Mouse (Mus musculus): ENCODE measurements at regions not wholly inside any gene's neighbourhood (a gene's known extent, or its start where the extent isn't known, plus 50 kb on each side); places are given as distances from the start of the nearest gene placed in this dataset.
"Not testable (repeated sequence)": the region's sequence is repeated elsewhere in the genome, so short reads cannot be mapped to it uniquely, and the experiment has no call there.

GRCm38 (mm10) chr5:148691486-148691885, 138.9 kb upstream of the Ubl3 start:
- Histone ChIP-seq H3K4me2 (replicated peaks) (no peak overlapping the region), H3K9me3 (no peaks in the 10 kb centered on the region), H3K36me3 (no peaks in the 10 kb centered on the region), H3K4me3 (replicated peaks) (no peak overlapping the region), H3K9ac (replicated peaks) (no peak overlapping the region), H3K27me3 (no peaks in the 10 kb centered on the region), H3K27ac (no peak overlapping the region), H3K4me1 (replicated peaks) (peaks cover 24% of the 10 kb centered on the region; the same call in 1 of the 2 replicates)
- no peak for ATAC-seq
- 91% methylated on average over 7 of the region's 7 CpGs for WGBS

- Histone ChIP-seq H3K4me1 (replicated peaks) (peaks cover 24% of the 10 kb centered on the region; the same call in 1 of the 2 replicates), H3K36me3 (no peaks in the 10 kb centered on the region), H3K27ac (no peak overlapping the region), H3K27me3 (no peaks in the 10 kb centered on the region), H3K9me3 (no peaks in the 10 kb centered on the region), H3K4me3 (replicated peaks) (no peak overlapping the region), H3K9ac (replicated peaks) (no peak overlapping the region), H3K4me2 (replicated peaks) (no peak overlapping the region)
- 75% methylated on average over 8 of the region's 8 CpGs for WGBS
- no peak for ATAC-seq
These were observed 138.2 kb upstream of the Ubl3 start for GRCm38 (mm10) chr5:148690823-148691197.

- no peak for ATAC-seq
These were observed 137.7 kb upstream of the Ubl3 start for GRCm38 (mm10) chr5:148690158-148690822.

GRCm38 (mm10) chr5:148689297-148689696, 136.7 kb upstream of the Ubl3 start:
- 80% methylated on average over 9 of the region's 9 CpGs for WGBS
- H3K9me3 ChIP-seq, result no peaks in the 10 kb centered on the region
- H3K4me1 ChIP-seq (replicated peaks), result peaks cover 24% of the 10 kb centered on the region; the same call in 1 of the 2 replicates
- H3K36me3 ChIP-seq, result no peaks in the 10 kb centered on the region
- H3K9ac ChIP-seq (replicated peaks), result no peak overlapping the region
- ATAC-seq, result no peak
- H3K4me3 ChIP-seq (replicated peaks), result no peak overlapping the region
- H3K4me2 ChIP-seq (replicated peaks), result no peak overlapping the region
- no peak overlapping the region for H3K27ac ChIP-seq
- H3K27me3 ChIP-seq, result no peaks in the 10 kb centered on the region

More at GRCm38 (mm10) chr5:148690158-148690822, 137.7 kb upstream of the Ubl3 start:
- Histone ChIP-seq H3K4me3 (replicated peaks) (no peak overlapping the region), H3K9ac (replicated peaks) (no peak overlapping the region), H3K4me2 (replicated peaks) (no peak overlapping the region), H3K9me3 (no peaks in the 10 kb centered on the region), H3K27me3 (no peaks in the 10 kb centered on the region), H3K27ac (no peak overlapping the region), H3K36me3 (no peaks in the 10 kb centered on the region), H3K4me1 (replicated peaks) (peaks cover 24% of the 10 kb centered on the region; the same call in 1 of the 2 replicates)
- WGBS, result 73% methylated on average over 7 of the region's 7 CpGs

- Histone ChIP-seq H3K4me1 (replicated peaks) (peaks cover 24% of the 10 kb centered on the region; the same call in 1 of the 2 replicates), H3K27ac (peak overlapping the region; percentile 22; the same call in 1 of the 2 replicates), H3K27me3 (no peaks in the 10 kb centered on the region), H3K9ac (replicated peaks) (no peak overlapping the region), H3K36me3 (no peaks in the 10 kb centered on the region), H3K4me3 (replicated peaks) (no peak overlapping the region), H3K4me2 (replicated peaks) (no peak overlapping the region), H3K9me3 (no peaks in the 10 kb centered on the region)
- WGBS, result 69% methylated on average over 8 of the region's 8 CpGs
- ATAC-seq, result peak; percentile 62
These were observed 135.9 kb upstream of the Ubl3 start for GRCm38 (mm10) chr5:148688501-148688900.

- no peaks in the 10 kb centered on the region for H3K9me3 ChIP-seq
- no peak overlapping the region for H3K4me2 ChIP-seq (replicated peaks)
- H3K9ac ChIP-seq (replicated peaks), result no peak overlapping the region
- H3K27ac ChIP-seq, result no peak overlapping the region
- WGBS, result 70% methylated on average over 3 of the region's 3 CpGs
- H3K36me3 ChIP-seq, result no peaks in the 10 kb centered on the region
- ATAC-seq, result no peak
- H3K27me3 ChIP-seq, result no peaks in the 10 kb centered on the region
- H3K4me3 ChIP-seq (replicated peaks), result no peak overlapping the region
- peaks cover 24% of the 10 kb centered on the region; the same call in 1 of the 2 replicates for H3K4me1 ChIP-seq (replicated peaks)
These were observed 135.2 kb upstream of the Ubl3 start for GRCm38 (mm10) chr5:148687827-148688226.

- no peak for ATAC-seq
These were observed 131.6 kb upstream of the Ubl3 start for GRCm38 (mm10) chr5:148684216-148684615.

GRCm38 (mm10) chr5:148682553-148682952, 130.0 kb upstream of the Ubl3 start:
- Histone ChIP-seq H3K27me3 (no peaks in the 10 kb centered on the region), H3K36me3 (no peaks in the 10 kb centered on the region), H3K4me1 (replicated peaks) (no peaks in the 10 kb centered on the region), H3K4me2 (replicated peaks) (no peak overlapping the region), H3K27ac (no peak overlapping the region), H3K9ac (replicated peaks) (no peak overlapping the region), H3K9me3 (no peaks in the 10 kb centered on the region), H3K4me3 (replicated peaks) (no peak overlapping the region)
- 96% methylated on average over 6 of the region's 6 CpGs for WGBS
- ATAC-seq, result no peak

More at GRCm38 (mm10) chr5:148684216-148684615, 131.6 kb upstream of the Ubl3 start:
- Histone ChIP-seq H3K27ac (no peak overlapping the region), H3K36me3 (no peaks in the 10 kb centered on the region), H3K4me2 (replicated peaks) (no peak overlapping the region), H3K4me3 (replicated peaks) (no peak overlapping the region), H3K9ac (replicated peaks) (no peak overlapping the region), H3K4me1 (replicated peaks) (peaks cover 14% of the 10 kb centered on the region; the same call in 1 of the 2 replicates), H3K27me3 (no peaks in the 10 kb centered on the region), H3K9me3 (no peaks in the 10 kb centered on the region)
- WGBS, result 88% methylated on average over 11 of the region's 11 CpGs

- 91% methylated on average over 5 of the region's 5 CpGs for WGBS
- no peak for ATAC-seq
- Histone ChIP-seq H3K4me3 (replicated peaks) (no peak overlapping the region), H3K27ac (no peak overlapping the region), H3K9me3 (peaks cover 2% of the 10 kb centered on the region; the same call in 1 of the 2 replicates), H3K4me1 (replicated peaks) (no peaks in the 10 kb centered on the region), H3K9ac (replicated peaks) (no peak overlapping the region), H3K27me3 (no peaks in the 10 kb centered on the region), H3K36me3 (no peaks in the 10 kb centered on the region), H3K4me2 (replicated peaks) (no peak overlapping the region)
These were observed 127.8 kb upstream of the Ubl3 start for GRCm38 (mm10) chr5:148680341-148680740.

- no peaks in the 10 kb centered on the region for H3K36me3 ChIP-seq
- H3K4me1 ChIP-seq (replicated peaks), result no peaks in the 10 kb centered on the region
- WGBS, result 95% methylated on average over 4 of the region's 4 CpGs
- H3K27me3 ChIP-seq, result no peaks in the 10 kb centered on the region
- peaks cover 2% of the 10 kb centered on the region; the same call in 1 of the 2 replicates for H3K9me3 ChIP-seq
- no peak for ATAC-seq
- H3K4me3 ChIP-seq (replicated peaks), result no peak overlapping the region
- no peak overlapping the region for H3K4me2 ChIP-seq (replicated peaks)
- no peak overlapping the region for H3K27ac ChIP-seq
- H3K9ac ChIP-seq (replicated peaks), result no peak overlapping the region
These were observed 127.0 kb upstream of the Ubl3 start for GRCm38 (mm10) chr5:148679586-148679985.

- not testable (repeated sequence) for H3K9ac ChIP-seq (replicated peaks); H3K9me3 ChIP-seq; H3K27ac ChIP-seq; ATAC-seq; H3K4me3 ChIP-seq (replicated peaks); H3K4me2 ChIP-seq (replicated peaks); H3K36me3 ChIP-seq; H3K4me1 ChIP-seq (replicated peaks); H3K27me3 ChIP-seq
- WGBS, result 95% methylated on average over 12 of the region's 12 CpGs
These were observed 125.8 kb upstream of the Ubl3 start for GRCm38 (mm10) chr5:148678285-148678937.

- 86% methylated on average over 12 of the region's 12 CpGs for WGBS
- Histone ChIP-seq H3K4me3 (replicated peaks) (no peak overlapping the region), H3K4me2 (replicated peaks) (no peak overlapping the region)
These were observed 121.7 kb upstream of the Ubl3 start for GRCm38 (mm10) chr5:148674281-148674680.

More at GRCm38 (mm10) chr5:148674281-148674680, 121.7 kb upstream of the Ubl3 start:
- H3K27me3 ChIP-seq, result no peaks in the 10 kb centered on the region
- no peak overlapping the region for H3K27ac ChIP-seq
- no peaks in the 10 kb centered on the region for H3K36me3 ChIP-seq
- no peaks in the 10 kb centered on the region for H3K4me1 ChIP-seq (replicated peaks)
- ATAC-seq, result no peak
- no peak overlapping the region for H3K9ac ChIP-seq (replicated peaks)
- peaks cover 2% of the 10 kb centered on the region; the same call in 1 of the 2 replicates for H3K9me3 ChIP-seq

Data from midbrain, embryonic 13.5 days (tissue).